In genomic region chr7:30213881-30214280, GRCm38 (mm10) we compare ENCODE assay signal across 24 mouse cellular contexts. TPM values are rescaled to one million over a fixed set of nuclear protein-coding genes. Genes with fewer than 3 reads are reported as not detected.
"Had no signal": no experiment of that assay in that cellular context is flagged by ENCODE, and none has a peak within 500 bp of the region (broad histone marks: within the 10 kb centered on the region; RNA-seq: fewer than 3 reads in every experiment).

No protein-coding gene starts in this region.

- H3K4me1 ChIP-seq: neural tube, embryonic 12.5 days had no signal

- H3K27me3 ChIP-seq: liver, embryonic 15.5 days; lung, embryonic 15.5 days; midbrain, embryonic 13.5 days; midbrain, embryonic 15.5 days; neural tube, embryonic 12.5 days; stomach, embryonic 15.5 days had no signal

- H3K4me3 ChIP-seq: liver, embryonic 15.5 days; lung, embryonic 15.5 days; megakaryocyte, embryonic 14.5 days; midbrain, embryonic 13.5 days; midbrain, embryonic 15.5 days; neural tube, embryonic 12.5 days; stomach, embryonic 15.5 days had no signal

- H3K9me3 ChIP-seq: liver, embryonic 15.5 days; lung, embryonic 15.5 days; midbrain, embryonic 13.5 days; midbrain, embryonic 15.5 days; neural tube, embryonic 12.5 days; stomach, embryonic 15.5 days had no signal

- ATAC-seq: liver, postnatal 0 days; lung, postnatal 0 days; midbrain, embryonic 13.5 days; midbrain, embryonic 15.5 days had no signal

- DNase-seq: liver, postnatal 0 days; lung, adult 2 months; lung, postnatal 14 days; lung, postnatal 36 days; right cerebral cortex, postnatal 14 days; thymus, adult 2 months; thymus, postnatal 25 days; thymus, postnatal 4 days had no signal

- H3K36me3 ChIP-seq: liver, embryonic 15.5 days; lung, embryonic 15.5 days; midbrain, embryonic 13.5 days; midbrain, embryonic 15.5 days; neural tube, embryonic 12.5 days; stomach, embryonic 15.5 days had no signal

- H3K27ac ChIP-seq: liver, embryonic 15.5 days; lung, embryonic 15.5 days; macrophage; midbrain, embryonic 13.5 days; midbrain, embryonic 15.5 days; neural tube, embryonic 12.5 days; stomach, embryonic 15.5 days had no signal

- H3K4me2 ChIP-seq: liver, embryonic 15.5 days; lung, embryonic 15.5 days; midbrain, embryonic 11.5 days; midbrain, embryonic 13.5 days; midbrain, embryonic 15.5 days; neural tube, embryonic 12.5 days; stomach, embryonic 15.5 days had no signal

- H3K9ac ChIP-seq: liver, embryonic 15.5 days; liver, postnatal 0 days; lung, embryonic 15.5 days; midbrain, embryonic 13.5 days; midbrain, embryonic 15.5 days; neural tube, embryonic 12.5 days; stomach, embryonic 15.5 days had no signal

RNA-seq across cellular contexts. Expression of gene Ovol3, which starts 21.6 kb away (rescaled TPM):
- total RNA-seq: midbrain, postnatal 0 days; monocyte, adult 5-6 weeks; neutrophil, adult 5-6 weeks had no signal
- polyA plus RNA-seq: liver, embryonic 15.5 days; liver, postnatal 0 days; lung, adult 2 months; lung, embryonic 15.5 days; macrophage; midbrain, embryonic 11.5 days; midbrain, embryonic 13.5 days; midbrain, embryonic 15.5 days; midbrain, postnatal 0 days; neural tube, embryonic 12.5 days; neural tube, embryonic 14.5 days; spleen, adult 2 months; stomach, embryonic 15.5 days; urinary bladder, adult 2 months had no signal

RNA-seq across cellular contexts. Expression of gene Cox7a1, which starts 29.9 kb away (rescaled TPM):
- total RNA-seq: midbrain, postnatal 0 days; monocyte, adult 5-6 weeks; neutrophil, adult 5-6 weeks had no signal
